ENCODE assay signal across 9 mouse cellular contexts in genomic region chr10:77590812-77591211, GRCm38 (mm10). TPM values are rescaled to one million over a fixed set of nuclear protein-coding genes. Genes with fewer than 3 reads are reported as not detected.
DNase-seq lines count a peak whose midpoint lies in the region; ATAC-seq and TF ChIP-seq lines count a peak whose summit lies in the region.
"Had no signal": no experiment of that assay in that cellular context is flagged by ENCODE, and none has a peak within 500 bp of the region (broad histone marks: within the 10 kb centered on the region; RNA-seq: fewer than 3 reads in every experiment).

No protein-coding gene starts in this region.

- peak; percentile 72 for TF ChIP-seq CTCF in brain, embryonic 14.5 days (IDR thresholded peaks at IDR 0.05; ENCODE audit: borderline replicate concordance, extremely low read depth, insufficient read depth, insufficient read length)

- 26% methylated on average over 6 of the region's 6 CpGs for WGBS in liver, embryonic 15.5 days (ENCODE audit: insufficient replicate concordance)
- 44% methylated on average over 6 of the region's 6 CpGs for WGBS in neural tube, embryonic 12.5 days

- no peak for TF ChIP-seq POLR2A in brain, embryonic 14.5 days (IDR thresholded peaks at IDR 0.05; ENCODE audit: borderline replicate concordance, extremely low read depth, insufficient read depth, insufficient read length, poor library complexity, severe bottlenecking)

- peak; percentile 91 for ATAC-seq in erythroblast, adult 5-6 weeks (replicated peaks; ENCODE audit: low FRiP score, poor library complexity, severe bottlenecking)
- ATAC-seq in inflammation-experienced regulatory T-cells, adult 6 months = peak; percentile 98
- ATAC-seq in liver, embryonic 15.5 days (ENCODE audit: insufficient read depth) = peak; percentile 81
- ATAC-seq in neural tube, embryonic 12.5 days (ENCODE audit: low FRiP score, low read depth) = peak; percentile 29; the same call in 1 of the 2 replicates

- H3K27me3 ChIP-seq in liver, embryonic 15.5 days = no peaks in the 10 kb centered on the region
- H3K27me3 ChIP-seq in neural tube, embryonic 12.5 days (replicated peaks) = no peaks in the 10 kb centered on the region

- no peak overlapping the region for H3K4me3 ChIP-seq in liver, embryonic 15.5 days (replicated peaks)
- no peak overlapping the region for H3K4me3 ChIP-seq in neural tube, embryonic 12.5 days

- DNase-seq in ovary, postnatal 36 days (ENCODE audit: low spot score) = peak; percentile 52
- DNase-seq in ovary, postnatal 10 days (ENCODE audit: low spot score) = no peak
- peak; percentile 53 for DNase-seq in brain, embryonic 14.5 days (ENCODE audit: low read depth)
- DNase-seq in frontal cortex, postnatal 25 days (ENCODE audit: low spot score in 2 of 2) = no peak

- no peak overlapping the region for H3K9ac ChIP-seq in liver, embryonic 15.5 days
- H3K9ac ChIP-seq in neural tube, embryonic 12.5 days = no peak overlapping the region

- H3K9me3 ChIP-seq in liver, embryonic 15.5 days (replicated peaks) = no peaks in the 10 kb centered on the region
- H3K9me3 ChIP-seq in neural tube, embryonic 12.5 days = no peaks in the 10 kb centered on the region

- H3K36me3 ChIP-seq in liver, embryonic 15.5 days (replicated peaks) = peaks cover 90% of the 10 kb centered on the region
- peaks cover 71% of the 10 kb centered on the region for H3K36me3 ChIP-seq in neural tube, embryonic 12.5 days

- H3K4me2 ChIP-seq in liver, embryonic 15.5 days = no peak overlapping the region
- H3K4me2 ChIP-seq in neural tube, embryonic 12.5 days (replicated peaks) = no peak overlapping the region

- H3K27ac ChIP-seq in liver, embryonic 15.5 days (replicated peaks) = peak overlapping the region; percentile 64
- H3K27ac ChIP-seq in neural tube, embryonic 12.5 days = no peak overlapping the region

- H3K4me1 ChIP-seq in liver, embryonic 15.5 days (replicated peaks) = peaks cover 55% of the 10 kb centered on the region
- peaks cover 13% of the 10 kb centered on the region for H3K4me1 ChIP-seq in neural tube, embryonic 12.5 days

RNA-seq across cellular contexts. Expression of gene Pttg1ip, which starts 9.3 kb away (rescaled TPM):
- 70.0 and 74.8 TPM in 2 replicates for polyA plus RNA-seq in brain, embryonic 14.5 days (2012; rRNA removed)
- 58.8 and 73.6 TPM in 2 replicates for total RNA-seq in erythroblast, adult 5-6 weeks (2015; ENCODE audit: low replicate concordance)
- 72.6 and 78.0 TPM in 2 replicates for total RNA-seq in erythroblast, adult 5-6 weeks (2017; ENCODE audit: low replicate concordance)
- polyA plus RNA-seq in inflammation-experienced regulatory T-cells, adult 6 months (2017; shearing (Covaris generic)) = 100 to 1,000 TPM in 2 of 3 experiments, 10 to 100 TPM in 1; 83.7 to 113 (median 112) TPM
- 79.6 and 89.2 TPM in 2 replicates for polyA plus RNA-seq in liver, embryonic 15.5 days (2015; fragmentation: Nextera tagmentation; extraction: Ambion mirVana)
- polyA plus RNA-seq in neural tube, embryonic 12.5 days (2016; fragmentation: Nextera tagmentation; extraction: Ambion mirVana) = 67.8 and 71.1 TPM in 2 replicates

RNA-seq across cellular contexts. Expression of gene Sumo3, which starts 15.1 kb away (rescaled TPM):
- polyA plus RNA-seq in brain, embryonic 14.5 days (2012; rRNA removed) = 368 and 420 TPM in 2 replicates
- 6.3 and 20.2 TPM in 2 replicates for total RNA-seq in erythroblast, adult 5-6 weeks (2015; ENCODE audit: low replicate concordance)
- 30.7 and 32.1 TPM in 2 replicates for total RNA-seq in erythroblast, adult 5-6 weeks (2017; ENCODE audit: low replicate concordance)
- polyA plus RNA-seq in inflammation-experienced regulatory T-cells, adult 6 months (2017; shearing (Covaris generic)) = 10 to 100 TPM; 73.1 to 90.7 (median 74.3) TPM
- polyA plus RNA-seq in liver, embryonic 15.5 days (2015; fragmentation: Nextera tagmentation; extraction: Ambion mirVana) = 91.2 and 93.4 TPM in 2 replicates
- 288 and 299 TPM in 2 replicates for polyA plus RNA-seq in neural tube, embryonic 12.5 days (2016; fragmentation: Nextera tagmentation; extraction: Ambion mirVana)

RNA-seq across cellular contexts. Expression of gene Gm49325, which starts 15.2 kb away (rescaled TPM):
- polyA plus RNA-seq in brain, embryonic 14.5 days (2012; rRNA removed) = not detected in 2 replicates
- not detected in 2 replicates for total RNA-seq in erythroblast, adult 5-6 weeks (2015; ENCODE audit: low replicate concordance)
- total RNA-seq in erythroblast, adult 5-6 weeks (2017; ENCODE audit: low replicate concordance) = not detected in 2 replicates
- 10 to 100 TPM in 1 of 3 experiments, 1 to 10 TPM in 1, not detected in 1; 3.6 to 10.0 TPM for polyA plus RNA-seq in inflammation-experienced regulatory T-cells, adult 6 months (2017; shearing (Covaris generic))
- 0.82 TPM in 1 of 2 replicates, not detected in the other for polyA plus RNA-seq in liver, embryonic 15.5 days (2015; fragmentation: Nextera tagmentation; extraction: Ambion mirVana)
- 7.6 and 11.0 TPM in 2 replicates for polyA plus RNA-seq in neural tube, embryonic 12.5 days (2016; fragmentation: Nextera tagmentation; extraction: Ambion mirVana)
- polyA plus RNA-seq: gonadal fat pad, adult 2 months had no signal

RNA-seq across cellular contexts. Expression of gene Ube2g2, which starts 31.3 kb away (rescaled TPM):
- 56.9 and 57.7 TPM in 2 replicates for polyA plus RNA-seq in brain, embryonic 14.5 days (2012; rRNA removed)
- 6.1 and 7.5 TPM in 2 replicates for total RNA-seq in erythroblast, adult 5-6 weeks (2015; ENCODE audit: low replicate concordance)
- total RNA-seq in erythroblast, adult 5-6 weeks (2017; ENCODE audit: low replicate concordance) = 10.5 and 14.4 TPM in 2 replicates
- 10 to 100 TPM; 41.1 to 55.4 (median 50.1) TPM for polyA plus RNA-seq in inflammation-experienced regulatory T-cells, adult 6 months (2017; shearing (Covaris generic))
- polyA plus RNA-seq in liver, embryonic 15.5 days (2015; fragmentation: Nextera tagmentation; extraction: Ambion mirVana) = 47.0 and 58.0 TPM in 2 replicates
- polyA plus RNA-seq in neural tube, embryonic 12.5 days (2016; fragmentation: Nextera tagmentation; extraction: Ambion mirVana) = 90.9 and 93.7 TPM in 2 replicates

Comparison
In these comparisons a context has a peak if more than half of its experiments do, and no peak if none do; other contexts are left out.
1. DNase-seq: peak in ovary, postnatal 36 days (single experiment) and brain, embryonic 14.5 days (single experiment); none in ovary, postnatal 10 days (single experiment) and frontal cortex, postnatal 25 days (0 of 2).
2. ATAC-seq: peak in every context shown above with its lines; median percentile 98 in inflammation-experienced regulatory T-cells, adult 6 months; 91 in erythroblast, adult 5-6 weeks; 81 in liver, embryonic 15.5 days; 29 in neural tube, embryonic 12.5 days.